Mouse (Mus musculus): ENCODE measurements around the gene Sec22c.

DNA sequence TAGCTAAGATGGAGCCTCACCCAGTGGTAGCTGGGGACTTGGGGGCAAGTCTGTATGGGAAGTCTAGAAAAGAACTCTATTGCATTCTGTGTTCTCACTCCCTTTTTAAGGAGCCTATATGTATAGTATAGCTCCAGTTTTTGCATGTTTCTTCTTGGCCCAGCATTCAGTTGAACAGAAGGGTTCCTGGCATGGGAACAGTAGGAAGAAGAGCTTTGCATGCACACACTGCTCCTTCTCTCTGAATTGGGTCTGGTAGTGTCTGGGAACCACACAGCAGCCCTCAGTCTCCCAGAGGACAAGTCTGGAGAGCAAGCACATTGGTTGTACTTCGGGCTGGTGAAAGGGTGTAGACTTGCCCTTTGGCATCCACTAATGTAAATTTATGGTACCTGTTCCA lies 74.7 kb downstream of the Sec22c start:
- no peak for TF ChIP-seq EP300 (IDR thresholded peaks at IDR 0.05; ENCODE audit: insufficient read depth, low read depth, low read length)
- no peak for TF ChIP-seq CTCF (IDR thresholded peaks at IDR 0.05)
